Mouse (Mus musculus) gastrocnemius, postnatal 36 days (tissue): Measurements from ENCODE around the gene Gapt. TPM values are rescaled to one million over a fixed set of nuclear protein-coding genes. Genes with fewer than 3 reads are reported as not detected.
"Not testable (repeated sequence)": the region's sequence is repeated elsewhere in the genome, so short reads cannot be mapped to it uniquely, and the experiment has no call there.

Source experiments
- DNase-seq, 2 experiments: peaks; one replicate each; pipeline ENCODE4 v3.0.0; 2022
- intact Hi-C: fragments of 180-260 bp; cut with DNase I; formaldehyde crosslinking; loops from one replicate; pipeline ENCODE4 v1.15.1; 2025
- long read RNA-seq, 2 experiments: library from polyadenylated mRNA; stranded (forward); transcript quantifications; one replicate each; pipeline ENCODE4 v2.0.0; 2021
- total RNA-seq, 2 experiments: library from RNA; stranded (reverse); gene quantifications; 2 replicates each; pipeline ENCODE4 v1.2.3; 2021

Gapt gene
- not detected for total RNA-seq
- long read RNA-seq, experiment 1 = 0 reads
- long read RNA-seq, experiment 2 = 0 reads

DNA sequence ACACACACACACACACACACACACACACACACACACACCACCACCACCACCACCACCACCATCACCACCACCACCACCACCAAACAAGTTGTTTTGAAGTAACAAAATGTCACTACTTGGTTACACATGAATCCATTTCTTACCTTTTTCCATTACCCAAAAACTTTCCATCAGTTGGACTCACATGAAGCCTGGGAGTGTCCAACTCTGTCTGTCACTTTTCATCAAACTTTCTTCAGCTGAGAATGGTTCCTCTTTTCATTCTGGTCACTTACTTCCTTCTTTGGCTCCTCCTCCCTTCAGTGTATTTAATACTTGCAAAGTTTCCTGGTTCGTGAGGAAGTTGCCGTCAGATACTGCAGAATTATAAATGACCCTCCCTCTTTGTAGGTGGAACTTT, at the start of gene Gapt:
Gene Gapt, minus strand, starts transcription at position 259 of the 400 bp plus-strand sequence.
- no peak for DNase-seq
- intact Hi-C loops = no loop called here

DNA sequence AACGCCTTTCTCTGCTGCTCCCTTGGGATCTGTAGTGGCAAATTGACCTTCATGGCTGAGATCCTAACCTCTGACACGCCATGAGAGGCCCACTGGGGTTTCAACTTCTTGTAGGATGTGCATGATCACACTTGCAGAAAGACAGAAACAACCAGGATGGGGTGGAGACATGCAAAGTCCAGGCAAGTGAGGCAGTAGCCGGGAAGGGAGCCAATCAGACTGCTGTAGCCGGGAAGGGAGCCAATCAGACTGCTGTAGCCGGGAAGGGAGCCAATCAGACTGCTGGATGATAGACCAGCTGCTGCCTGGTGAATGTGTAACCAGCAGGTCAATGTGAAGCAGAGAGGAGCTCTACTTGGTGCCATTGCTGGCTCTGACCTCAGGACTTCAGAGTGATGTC, 49.2 kb upstream of the Gapt start:
- intact Hi-C loops = no loop called here
- peak; percentile 24 to 40 for DNase-seq

DNA sequence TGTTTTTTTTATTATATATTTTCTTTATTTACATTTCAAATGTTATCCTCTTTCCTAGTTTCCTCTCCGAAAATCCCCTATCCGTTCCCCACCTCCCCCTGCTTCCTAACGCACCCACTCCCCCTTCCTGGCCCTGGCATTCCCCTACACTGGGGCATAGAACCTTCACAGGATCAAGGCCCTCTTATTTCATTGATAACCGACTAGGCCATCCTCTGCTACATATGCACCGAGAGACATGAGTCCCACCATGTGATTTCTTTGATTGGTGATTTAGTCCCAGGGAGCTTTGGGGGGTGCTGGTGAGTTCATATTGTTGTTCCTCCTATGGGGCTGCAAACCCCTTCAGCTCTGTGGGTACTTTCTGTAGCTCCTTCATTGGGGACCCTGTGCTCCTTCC, 47.7 kb upstream of the Gapt start:
- not testable (repeated sequence) for DNase-seq
- intact Hi-C loops = loop anchor here (5.0 kb wide), 1 partner anchor 243 kb away; no protein-coding TSS in a partner anchor

DNA sequence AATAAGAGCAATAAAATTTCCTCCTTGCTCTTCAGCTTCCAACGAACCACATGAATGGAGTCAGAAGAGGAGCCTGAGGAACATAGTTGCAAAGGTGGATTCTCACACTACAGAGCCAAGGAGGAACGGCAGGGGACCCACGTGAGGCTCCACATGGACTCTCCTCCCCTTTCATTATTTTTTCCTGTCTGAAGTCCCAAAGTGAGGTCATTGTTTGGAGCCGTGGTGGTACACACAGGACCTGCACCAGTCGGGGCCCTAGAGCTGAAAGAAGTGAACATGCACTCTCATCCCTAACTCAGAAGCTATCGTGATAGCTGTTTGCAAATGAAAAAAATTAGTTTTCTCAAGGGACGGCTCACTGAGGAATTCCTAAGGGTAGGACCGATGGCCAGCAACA, 47.1 kb upstream of the Gapt start:
- intact Hi-C loops = loop anchor here (5.0 kb wide), 1 partner anchor 243 kb away; no protein-coding TSS in a partner anchor
- no peak for DNase-seq

DNA sequence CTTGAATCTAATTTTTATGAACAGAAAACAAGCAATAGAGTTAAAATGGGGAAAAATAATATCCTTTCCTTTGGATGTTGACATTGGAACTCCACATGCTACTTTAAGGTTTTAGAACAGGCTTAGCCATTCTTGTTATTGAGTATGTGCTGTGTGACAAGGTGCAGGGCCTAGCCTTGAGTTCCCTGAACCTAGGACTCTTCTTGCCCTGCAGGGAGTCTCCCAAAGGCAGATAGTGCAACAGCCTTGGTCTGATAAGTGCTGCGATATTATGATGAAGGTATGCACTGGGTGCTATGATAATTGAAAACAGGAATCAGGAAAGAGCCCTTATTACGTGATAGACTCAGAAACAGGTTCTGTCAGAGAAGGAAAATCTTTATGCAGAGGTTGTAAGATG, 44.9 kb upstream of the Gapt start:
- intact Hi-C loops = loop anchor here (5.0 kb wide), 1 partner anchor 245 kb away; no protein-coding TSS in a partner anchor
- no peak for DNase-seq

DNA sequence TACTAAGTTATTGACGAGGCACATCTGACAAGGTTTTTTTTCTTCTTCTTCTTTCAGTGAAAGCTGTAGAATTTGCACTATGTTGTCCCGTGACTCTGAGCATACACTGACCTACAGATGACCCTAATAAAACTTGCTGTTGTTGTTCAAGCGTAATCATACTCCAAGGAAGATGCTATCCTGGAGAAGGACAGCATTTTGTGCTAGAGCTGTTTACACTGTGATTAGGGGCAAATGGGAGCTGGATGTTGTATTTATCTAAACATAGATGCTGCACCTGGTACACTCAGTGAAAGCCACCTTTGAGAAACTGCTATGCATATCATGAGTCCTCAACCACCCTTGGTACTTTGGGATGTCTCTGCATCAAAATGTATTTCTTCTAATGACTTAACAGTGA, 44.4 kb upstream of the Gapt start:
- intact Hi-C loops = loop anchor here (5.0 kb wide), 1 partner anchor 246 kb away; no protein-coding TSS in a partner anchor
- DNase-seq = no peak

DNA sequence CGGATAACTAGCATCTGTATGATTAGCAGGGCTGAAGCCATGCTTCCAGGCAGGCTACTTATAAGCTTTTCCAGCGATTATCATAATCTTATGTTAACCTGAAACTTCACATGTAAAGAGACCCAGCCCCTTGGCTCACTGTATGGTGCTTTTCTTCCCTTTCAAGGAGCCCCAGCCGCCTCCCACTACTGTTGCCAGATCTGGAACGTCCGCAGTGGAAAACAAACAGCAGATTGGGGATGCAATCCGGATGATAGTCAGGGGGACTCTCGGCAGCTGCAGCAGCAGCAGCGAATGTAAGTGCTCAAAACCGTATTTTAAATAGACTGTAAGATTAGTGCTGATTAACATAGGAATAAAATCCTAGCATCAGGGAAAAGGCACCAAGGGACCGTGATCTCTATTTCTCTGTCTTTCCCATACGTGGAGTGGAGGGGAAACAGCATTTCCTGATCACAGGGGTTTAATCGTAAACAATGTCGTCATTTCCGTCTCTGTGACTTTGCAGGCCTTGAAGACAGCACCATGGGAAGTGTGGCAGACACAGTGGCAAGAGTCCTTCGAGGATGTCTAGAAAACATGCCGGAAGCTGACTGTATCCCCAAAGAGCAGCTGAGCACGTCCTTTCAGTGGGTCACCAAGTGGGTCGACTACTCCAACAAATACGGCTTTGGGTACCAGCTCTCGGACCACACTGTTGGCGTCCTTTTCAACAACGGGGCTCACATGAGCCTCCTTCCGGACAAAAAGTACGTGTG, 41.7 kb upstream of the Gapt start:
- no peak for DNase-seq
- intact Hi-C loops = loop anchor here (10.0 kb wide), 1 partner anchor 466 kb away; no protein-coding TSS in a partner anchor

DNA sequence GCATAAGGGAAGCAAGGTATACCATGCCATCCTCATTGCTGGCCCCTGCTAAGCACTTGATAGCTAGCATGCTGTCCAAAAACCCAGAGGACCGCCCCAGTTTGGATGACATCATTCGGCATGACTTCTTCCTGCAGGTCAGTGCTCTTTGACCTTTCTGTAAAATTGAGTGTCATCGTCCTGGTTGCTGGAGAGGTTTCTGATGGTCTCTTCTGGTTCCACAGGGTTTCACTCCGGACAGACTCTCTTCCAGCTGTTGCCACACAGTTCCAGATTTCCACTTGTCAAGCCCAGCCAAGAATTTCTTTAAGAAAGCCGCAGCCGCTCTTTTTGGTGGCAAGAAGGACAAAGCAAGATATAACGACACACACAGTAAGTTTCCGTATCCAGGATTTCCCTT, 40.8 kb upstream of the Gapt start:
- intact Hi-C loops = loop anchor here (10.0 kb wide), 1 partner anchor 467 kb away; no protein-coding TSS in a partner anchor
- no peak for DNase-seq

DNA sequence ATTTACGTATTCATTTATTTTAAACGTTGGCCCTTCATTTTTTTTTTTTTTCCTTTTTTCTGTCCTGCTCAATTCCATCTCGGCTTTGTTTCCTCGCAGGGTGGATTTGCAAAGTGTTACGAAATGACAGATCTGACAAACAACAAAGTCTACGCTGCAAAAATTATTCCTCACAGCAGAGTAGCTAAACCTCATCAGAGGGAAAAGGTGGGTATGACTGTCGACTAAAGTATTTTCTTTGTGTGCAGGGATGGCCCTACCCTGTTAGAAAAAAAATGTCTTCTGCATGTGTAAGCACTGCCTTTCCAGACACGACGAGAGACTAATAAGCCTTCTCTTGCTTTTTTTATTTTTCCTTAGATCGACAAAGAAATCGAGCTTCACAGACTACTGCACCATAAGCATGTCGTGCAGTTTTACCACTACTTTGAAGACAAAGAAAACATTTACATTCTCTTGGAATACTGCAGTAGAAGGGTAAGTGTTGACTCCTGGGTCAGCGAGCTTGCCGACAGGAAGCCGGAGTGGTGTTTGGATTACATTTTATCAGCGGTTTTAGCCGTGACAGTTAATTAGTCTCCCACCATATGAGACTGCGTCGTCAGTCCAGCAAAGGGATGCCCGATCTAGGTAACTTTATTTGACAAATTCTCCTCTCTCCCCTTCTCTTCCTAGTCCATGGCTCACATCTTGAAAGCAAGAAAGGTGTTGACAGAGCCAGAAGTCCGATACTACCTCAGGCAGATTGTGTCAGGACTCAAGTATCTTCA, 39.1 kb upstream of the Gapt start:
- DNase-seq = no peak
- intact Hi-C loops = loop anchor here (2.0 to 10.0 kb wide), 2 partner anchors 469 to 839 kb away; no protein-coding TSS in a partner anchor

DNA sequence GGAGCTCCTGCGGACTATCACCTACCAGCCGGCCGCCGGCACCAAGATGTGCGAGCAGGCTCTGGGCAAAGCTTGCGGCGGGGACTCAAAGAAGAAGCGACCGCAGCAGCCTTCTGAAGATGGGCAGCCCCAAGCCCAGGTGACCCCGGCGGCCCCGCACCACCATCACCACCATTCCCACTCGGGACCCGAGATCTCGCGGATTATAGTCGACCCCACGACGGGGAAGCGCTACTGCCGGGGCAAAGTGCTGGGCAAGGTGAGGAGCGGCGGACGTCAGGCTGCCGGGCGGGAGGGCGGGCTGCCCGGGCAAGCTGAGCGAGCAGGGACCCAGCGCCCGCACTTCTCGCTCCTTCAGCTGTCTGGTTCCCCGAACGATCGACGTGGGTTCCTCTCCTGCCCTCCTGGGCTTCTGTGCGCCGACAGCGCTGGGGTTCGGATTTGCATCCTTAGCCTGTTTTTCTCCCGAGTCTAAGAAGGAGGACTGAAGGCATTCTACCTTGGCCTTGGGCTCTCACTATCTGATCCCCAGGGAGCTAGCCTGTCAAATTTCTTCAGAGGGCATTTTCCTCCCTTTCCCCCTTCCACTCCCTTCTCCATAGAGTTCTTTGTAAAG, 38.3 kb upstream of the Gapt start:
- DNase-seq = no peak

DNA sequence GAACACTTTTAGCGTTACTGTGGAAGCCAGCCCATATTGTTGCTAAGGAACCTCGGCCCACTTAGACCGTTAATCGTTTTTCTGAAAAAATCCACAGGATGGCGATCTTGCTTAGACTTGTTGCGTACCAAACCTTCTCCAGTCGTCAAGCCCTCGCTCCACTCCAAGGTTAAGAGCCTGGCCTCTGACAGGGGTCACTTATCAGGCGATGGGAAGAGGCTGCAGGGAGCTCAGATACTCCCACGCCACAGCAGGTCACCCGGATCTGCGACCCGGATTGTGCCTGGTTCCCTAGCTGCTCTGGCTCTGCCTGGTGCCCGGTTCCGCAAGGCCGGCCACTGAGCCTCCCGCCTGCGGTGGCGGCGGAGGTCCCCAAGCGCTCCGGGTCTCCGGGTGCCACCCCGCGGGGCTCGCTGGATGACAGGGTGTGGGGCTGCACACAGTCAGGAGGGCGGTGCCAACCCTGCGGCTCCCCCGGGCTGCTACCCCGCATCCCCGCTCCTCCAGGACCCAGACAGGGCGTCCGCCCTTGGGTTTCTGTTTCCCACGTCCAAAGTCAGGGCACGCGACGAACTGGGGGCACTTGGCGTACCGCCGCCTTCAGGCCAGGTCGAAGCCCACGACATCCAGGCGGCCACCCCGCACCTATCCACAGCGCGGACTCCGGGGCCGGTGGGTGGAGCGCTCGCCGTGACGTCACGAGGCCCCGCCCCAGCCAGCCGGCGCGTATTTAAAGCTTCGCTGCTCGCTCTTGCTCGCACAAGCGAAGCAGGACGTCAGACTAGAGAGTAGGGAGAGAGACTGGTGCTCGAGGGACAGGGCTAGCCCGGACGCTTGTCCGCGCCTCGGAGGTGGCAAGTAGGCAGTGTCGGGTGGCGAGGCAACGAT, 37.5 kb upstream of the Gapt start, which contains the start of gene Plk2:
Gene Plk2, plus strand, starts transcription at position 756 of the 888 bp plus-strand sequence.
- DNase-seq = peak; percentile 87 to 95
- intact Hi-C loops = loop anchor here (2.0 to 10.0 kb wide), 2 partner anchors 470 to 840 kb away; no protein-coding TSS in a partner anchor

More for the DNA sequence above, 38.3 kb upstream of the Gapt start:
- intact Hi-C loops = loop anchor here (2.0 to 10.0 kb wide), 2 partner anchors 470 to 840 kb away; no protein-coding TSS in a partner anchor

DNA sequence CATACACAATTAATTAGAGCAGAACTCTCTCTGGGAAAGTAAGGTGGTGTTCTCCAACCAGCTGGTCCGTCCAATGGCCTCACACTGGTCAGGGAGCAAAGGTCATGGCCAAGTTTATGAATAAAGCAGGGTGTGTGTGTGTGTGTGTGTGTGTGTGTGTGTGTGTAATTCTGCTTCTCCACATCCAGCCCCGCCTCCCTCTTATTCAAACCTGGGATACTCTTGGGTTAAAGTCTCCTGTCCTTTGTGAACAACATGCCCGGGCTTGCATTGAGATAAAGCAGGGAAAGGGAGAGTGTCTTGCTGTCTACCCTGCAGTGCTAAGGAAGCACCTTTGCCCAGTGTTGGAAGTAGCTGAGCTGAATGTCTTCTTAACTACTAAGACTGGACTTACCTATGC, 35.6 kb upstream of the Gapt start:
- DNase-seq = no peak
- intact Hi-C loops = loop anchor here (10.0 kb wide), 1 partner anchor 472 kb away; no protein-coding TSS in a partner anchor

DNA sequence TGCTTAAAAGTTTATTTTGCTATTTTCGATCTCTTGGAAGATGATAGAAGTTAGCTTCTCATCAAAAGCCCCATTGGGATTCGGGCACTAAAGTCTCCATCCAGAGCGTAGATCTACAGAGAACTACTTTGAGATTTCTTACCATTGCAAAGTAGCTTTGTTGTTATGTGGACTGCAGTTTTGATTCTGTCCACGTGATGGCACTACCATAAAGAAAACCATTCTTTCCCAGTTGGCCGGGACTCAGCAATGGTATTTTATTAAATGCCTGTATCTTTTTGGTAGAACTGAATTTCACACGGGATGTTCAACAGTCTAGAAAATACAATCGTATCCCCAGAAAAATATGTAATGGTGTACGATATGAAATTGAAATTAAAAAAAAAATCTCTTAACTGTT, 35.2 kb upstream of the Gapt start:
- intact Hi-C loops = loop anchor here (10.0 kb wide), 1 partner anchor 473 kb away; no protein-coding TSS in a partner anchor
- peak in 1 of 2 experiments; percentile 24 for DNase-seq

DNA sequence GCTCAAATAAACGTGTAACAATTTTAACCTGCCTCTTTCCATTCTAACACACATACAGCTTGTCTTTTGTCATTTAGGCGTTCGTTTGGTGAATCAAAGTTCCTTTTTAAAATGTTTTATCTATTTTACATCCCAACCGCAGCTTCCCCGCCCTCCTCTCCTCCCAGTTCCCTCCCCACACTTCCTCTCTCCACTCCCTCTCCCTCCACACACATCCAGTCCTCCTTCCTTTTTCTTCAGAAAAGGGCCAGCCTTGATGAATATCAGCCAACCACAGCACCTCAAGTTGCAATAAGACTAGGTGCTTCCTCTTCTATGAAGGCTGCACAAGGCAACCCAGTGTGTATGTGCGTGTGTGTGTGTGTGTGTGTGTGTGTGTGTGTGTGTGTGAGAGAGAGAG, 27.5 kb upstream of the Gapt start:
- intact Hi-C loops = no loop called here
- no peak for DNase-seq

DNA sequence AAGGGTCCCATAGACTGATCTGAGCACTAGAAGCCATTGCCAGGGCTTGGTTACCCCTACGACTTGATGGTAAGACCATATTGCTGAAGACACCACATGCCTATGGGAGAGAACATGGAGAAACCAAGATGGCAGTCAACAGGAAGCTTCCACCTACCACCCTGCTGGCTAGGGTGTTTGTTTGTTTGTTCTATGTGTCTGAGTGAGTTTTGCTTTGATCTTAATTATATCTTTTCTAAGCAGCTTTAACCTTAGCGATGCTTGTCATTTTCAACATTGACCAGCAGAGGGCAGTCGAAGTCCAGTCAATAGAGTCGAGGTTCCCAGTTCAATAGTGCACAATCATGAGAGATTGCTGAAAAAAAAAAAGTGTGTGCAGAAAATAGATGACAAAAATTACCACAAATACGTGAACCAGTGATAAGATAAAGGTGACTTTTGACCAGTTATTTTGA, 25.5 kb upstream of the Gapt start:
- intact Hi-C loops = loop anchor here (2.0 kb wide), 1 partner anchor 1028 kb away; no protein-coding TSS in a partner anchor
- DNase-seq = no peak

DNA sequence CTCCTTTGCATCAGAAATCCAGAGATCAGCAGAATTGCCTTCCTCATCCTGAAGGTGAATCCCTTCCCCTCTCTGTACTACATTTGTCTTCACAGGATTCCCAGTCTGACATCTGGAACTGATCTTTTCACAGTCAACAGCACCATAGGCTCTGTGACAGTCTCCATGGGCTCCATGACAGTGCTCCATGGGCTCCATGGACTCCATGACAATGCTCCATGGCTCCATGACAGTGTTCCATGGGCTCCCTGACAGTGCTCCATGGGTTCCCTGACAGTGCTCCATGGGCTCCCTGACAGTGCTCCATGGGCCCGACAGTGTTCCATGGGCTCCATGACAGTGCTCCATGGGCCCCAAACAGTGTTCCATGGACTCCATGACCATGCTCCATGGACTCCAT, 12.7 kb upstream of the Gapt start:
- intact Hi-C loops = loop anchor here (2.0 kb wide), 1 partner anchor 307 kb away; no protein-coding TSS in a partner anchor
- DNase-seq = no peak

DNA sequence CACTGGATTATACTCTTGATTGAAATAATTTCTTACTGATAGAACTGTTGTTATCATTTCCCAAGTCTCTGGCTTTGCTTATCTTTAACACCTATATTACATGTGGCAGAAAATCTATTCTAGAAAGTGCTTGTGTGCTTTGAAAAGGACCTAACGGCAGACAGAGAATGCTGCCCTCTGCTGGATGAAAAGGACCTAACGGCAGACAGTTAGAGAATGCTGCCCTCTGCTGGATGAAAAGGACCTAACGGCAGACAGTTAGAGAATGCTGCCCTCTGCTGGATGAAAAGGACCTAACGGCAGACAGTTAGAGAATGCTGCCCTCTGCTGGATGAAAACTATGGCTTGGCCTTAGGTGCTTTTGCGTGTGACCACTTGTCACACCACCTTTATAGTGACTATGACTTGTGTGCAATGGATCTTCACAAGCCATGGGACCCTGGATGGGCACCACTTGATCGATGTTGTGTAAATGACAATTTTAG, 11.6 kb upstream of the Gapt start:
- DNase-seq = peak; percentile 8 to 45
- intact Hi-C loops = loop anchor here (2.0 kb wide), 1 partner anchor 306 kb away; no protein-coding TSS in a partner anchor

DNA sequence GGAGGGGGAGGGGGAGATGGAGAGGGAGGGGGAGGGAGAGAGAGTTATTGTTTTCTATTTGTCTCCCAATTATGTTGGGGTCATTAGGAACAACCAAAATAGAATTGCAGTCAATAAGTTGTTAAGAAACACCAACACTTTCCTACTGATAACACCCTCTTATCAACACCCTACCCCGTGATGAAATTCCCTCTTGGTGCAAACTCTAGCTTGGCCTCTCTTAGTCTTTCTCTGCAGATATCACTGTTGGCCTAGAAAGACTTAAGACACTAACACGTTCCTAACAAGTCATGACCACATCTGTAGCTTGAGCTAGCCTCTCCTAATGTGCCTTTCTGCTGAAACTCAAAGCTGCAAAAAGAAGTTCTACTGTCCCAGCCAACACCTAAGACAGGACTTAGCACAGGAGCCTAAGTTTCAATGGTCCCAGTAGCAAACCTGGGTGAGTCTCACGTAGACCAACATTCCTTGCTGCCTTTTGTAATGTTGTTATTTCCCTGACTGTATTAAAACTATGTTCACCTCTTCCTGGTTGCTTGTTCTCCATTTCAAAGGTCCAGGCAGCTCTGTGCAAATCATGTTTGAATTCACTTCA, 11.1 kb upstream of the Gapt start:
- DNase-seq = no peak
- intact Hi-C loops = loop anchor here (2.0 kb wide), 1 partner anchor 305 kb away; no protein-coding TSS in a partner anchor
